Mouse (Mus musculus): ENCODE data around the gene Mrgbp.

Mrgbp gene

DNA sequence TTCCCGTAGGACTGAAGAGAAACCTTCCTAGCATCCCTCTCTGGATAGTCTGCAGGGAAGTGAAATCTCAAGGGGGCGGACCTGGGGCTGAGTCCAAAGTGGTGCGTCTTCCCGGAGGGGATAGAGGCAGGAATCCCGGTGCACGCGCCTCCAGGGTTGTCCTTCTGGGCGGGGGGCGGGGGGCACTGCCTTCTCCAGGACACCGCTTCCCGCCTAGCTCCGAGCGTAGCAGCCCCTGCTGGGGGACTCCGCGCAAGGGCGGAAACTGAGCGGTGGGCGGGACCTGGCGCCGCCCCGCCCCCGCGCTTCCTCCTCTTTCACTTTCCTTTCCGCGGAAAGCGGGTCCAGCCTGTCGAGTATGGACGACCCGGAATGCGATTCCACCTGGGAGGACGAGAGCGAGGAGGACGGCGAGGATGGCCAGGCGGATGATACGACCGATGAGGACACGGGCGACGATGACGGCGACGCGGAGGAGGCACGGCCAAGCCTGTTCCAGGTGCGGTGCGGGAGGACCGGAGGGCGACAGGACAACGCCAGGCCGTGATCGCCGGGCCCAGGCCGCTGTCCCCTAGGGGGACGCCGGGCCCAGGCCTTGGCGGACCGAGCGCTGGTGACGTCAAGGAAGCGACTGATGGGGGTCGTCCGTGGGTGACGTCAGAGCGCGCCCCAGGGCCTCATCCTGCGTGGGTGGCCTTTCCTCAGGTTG lies 8.2 kb downstream of the Mrgbp start, which contains the start of gene Ogfr:
Ogfr (plus strand) TSS at position 123 of the 709 bp plus-strand sequence.
- DNase-seq (ENCODE audit: low spot score) = peak; percentile 80

DNA sequence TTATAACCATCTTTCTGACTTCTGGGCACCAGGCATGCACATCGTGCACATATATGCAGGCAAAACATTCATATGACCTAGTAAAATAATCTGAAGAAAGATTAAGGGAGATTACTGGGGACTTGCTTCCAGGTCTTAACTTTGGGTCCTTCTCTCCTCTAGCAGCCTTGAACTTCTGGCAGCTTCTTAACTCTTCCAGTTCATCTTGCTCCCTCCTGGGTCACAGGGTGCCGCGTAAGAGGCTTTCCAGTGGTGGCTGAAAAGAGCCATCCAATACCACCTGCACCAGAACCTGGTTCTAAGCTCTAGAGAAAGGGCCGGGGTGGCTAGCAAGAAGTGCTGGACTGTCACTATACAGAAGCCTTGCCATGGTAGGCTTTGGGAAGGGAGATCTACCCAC lies 16.4 kb downstream of the Mrgbp start, which contains the start of gene Col9a3:
Col9a3 (plus strand) TSS at position 301 of the 400 bp plus-strand sequence.
- no peak for DNase-seq (ENCODE audit: low spot score)

DNA sequence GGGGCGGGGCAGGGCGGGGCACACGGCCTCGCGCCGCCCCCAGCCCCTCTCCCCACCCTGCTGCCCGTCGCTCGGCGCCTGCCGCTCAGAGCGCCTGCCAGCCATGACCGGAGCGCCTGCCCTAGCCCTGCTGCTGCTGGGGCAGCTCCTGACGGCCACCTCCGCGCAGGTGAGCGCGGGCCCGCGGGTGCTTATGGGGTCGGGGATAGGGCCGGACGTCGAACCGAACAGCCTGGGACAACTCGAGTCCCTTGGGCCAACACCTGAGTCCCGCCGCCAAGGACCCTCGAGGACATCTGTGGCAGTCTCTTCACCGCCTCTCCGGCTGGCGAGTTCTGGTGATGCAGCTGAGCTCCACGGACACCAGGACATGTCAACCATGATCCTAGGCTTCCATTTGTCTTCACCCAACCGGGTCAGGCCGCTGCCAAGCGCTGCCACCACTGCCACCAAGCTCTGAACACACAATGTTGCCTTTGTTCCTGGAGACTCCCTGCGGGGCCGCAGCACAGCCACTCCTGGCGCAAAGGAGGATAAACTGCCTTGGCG lies 17.1 kb downstream of the Mrgbp start:
- DNase-seq (ENCODE audit: low spot score) = no peak

DNA sequence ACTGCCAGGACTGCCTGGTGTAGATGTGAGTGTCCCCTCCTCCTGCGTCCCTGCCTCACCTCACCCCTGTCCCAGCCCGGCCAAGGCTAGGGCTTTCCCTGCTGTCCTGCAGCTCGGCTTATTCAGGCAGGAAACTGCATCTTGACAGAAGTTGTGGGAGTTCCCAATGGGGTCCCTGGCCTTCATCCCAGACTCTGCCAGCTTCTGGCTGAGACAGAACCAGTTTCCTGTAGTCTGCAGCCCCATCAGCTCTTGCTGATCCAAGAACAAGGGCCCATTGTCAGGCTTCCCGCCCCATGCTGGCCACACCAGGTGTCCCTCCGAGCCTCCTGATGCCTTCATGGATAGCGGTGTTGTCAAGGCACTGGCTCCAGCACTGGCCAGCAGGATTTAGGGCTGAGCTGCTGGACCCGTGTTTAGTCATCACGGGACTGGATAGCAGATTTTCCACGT lies 19.5 kb downstream of the Mrgbp start:
- DNase-seq (ENCODE audit: low spot score) = no peak

DNA sequence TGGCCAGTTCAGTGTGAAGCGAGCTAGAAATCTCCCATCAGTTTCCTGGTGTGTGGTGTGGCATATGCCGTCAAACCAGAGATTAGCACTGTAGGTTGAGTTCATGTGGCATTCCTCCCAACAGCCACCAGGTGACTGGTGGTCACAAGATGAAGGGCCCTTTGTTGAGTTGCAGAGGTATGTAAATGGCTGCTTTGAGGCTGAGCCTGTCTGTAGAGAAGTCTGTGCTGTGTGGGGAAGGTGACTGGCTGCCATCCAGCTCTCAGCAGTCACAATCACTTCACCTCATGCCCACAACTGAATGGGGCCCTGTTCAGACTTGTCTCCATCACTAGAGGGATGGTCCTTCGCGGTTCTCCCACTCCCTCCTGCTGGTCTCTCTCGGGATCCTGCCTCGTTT lies 23.7 kb downstream of the Mrgbp start:
- DNase-seq (ENCODE audit: low spot score) = no peak

DNA sequence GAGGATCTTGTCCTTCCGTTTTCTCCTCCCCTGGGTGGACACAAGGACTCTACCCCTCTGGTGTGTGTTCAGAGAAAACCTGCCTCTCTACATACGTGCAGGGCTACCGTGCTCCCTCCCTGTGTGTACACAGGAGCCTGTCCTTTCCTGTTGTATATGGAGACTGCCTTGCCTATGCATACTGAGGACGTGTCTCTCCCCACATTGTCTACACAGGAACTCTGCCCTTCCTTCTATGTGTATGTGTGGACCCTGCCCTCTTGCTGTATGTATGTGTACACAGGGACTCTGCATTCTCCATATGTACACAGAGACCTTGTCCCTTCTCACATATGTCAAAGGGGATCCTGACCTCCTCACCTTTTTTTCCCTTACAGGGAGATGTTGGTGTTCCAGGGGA lies 29.2 kb downstream of the Mrgbp start:
- no peak for DNase-seq (ENCODE audit: low spot score)

DNA sequence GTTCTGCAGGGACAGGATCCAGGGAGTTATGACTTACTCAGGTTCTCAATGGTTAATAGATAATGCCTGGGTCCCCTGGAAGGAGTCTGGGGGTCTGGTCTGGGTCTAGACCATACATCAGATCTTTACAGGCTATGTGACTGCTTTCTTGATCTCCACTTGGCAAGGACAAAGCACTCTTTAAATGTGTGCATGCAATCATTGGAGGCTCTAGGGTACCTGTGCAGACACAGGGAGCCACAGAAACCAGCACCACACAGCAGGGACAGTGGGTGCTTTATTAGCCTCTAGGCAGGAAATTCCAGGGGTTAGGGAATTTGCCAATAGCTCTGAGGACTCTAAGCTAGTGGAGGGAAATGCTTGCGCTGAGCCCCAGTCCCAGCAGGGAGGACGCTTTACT lies 30.8 kb downstream of the Mrgbp start:
- no peak for DNase-seq (ENCODE audit: low spot score)
